Mouse (Mus musculus): ENCODE results near the gene Pde10a. TPM values are rescaled to one million over a fixed set of nuclear protein-coding genes. Genes with fewer than 3 reads are reported as not detected.

Gene Pde10a
- polyA plus RNA-seq, 1 experiment from 2014 or later = 24.5 TPM

- H3K27me3 ChIP-seq (replicated peaks; ENCODE audit: control insufficient read depth, insufficient read depth, low read length) = no peaks in the 10 kb centered on the region
- H3K4me3 ChIP-seq (replicated peaks; ENCODE audit: low read length) = no peak overlapping the region
- H3K36me3 ChIP-seq (ENCODE audit: control insufficient read depth, insufficient read depth) = no peaks in the 10 kb centered on the region
- ATAC-seq = no peak
- no peaks in the 10 kb centered on the region for H3K9me3 ChIP-seq (ENCODE audit: control insufficient read depth, low read length)
- H3K4me2 ChIP-seq (ENCODE audit: low read length) = no peak overlapping the region
- H3K4me1 ChIP-seq (replicated peaks; ENCODE audit: control insufficient read depth, insufficient read depth, low read length) = no peaks in the 10 kb centered on the region
- 94% methylated on average over 3 of the region's 3 CpGs for WGBS
- H3K9ac ChIP-seq (replicated peaks; ENCODE audit: low read depth, low read length) = no peak overlapping the region
- no peak overlapping the region for H3K27ac ChIP-seq (ENCODE audit: low read length)
These were observed 77.8 kb downstream of the Pde10a start for GRCm38 (mm10) chr17:8602976-8603375.

GRCm38 (mm10) chr17:8605921-8606320, 80.7 kb downstream of the Pde10a start:
- Histone ChIP-seq H3K4me1 (replicated peaks; ENCODE audit: control insufficient read depth, insufficient read depth, low read length) (no peaks in the 10 kb centered on the region), H3K4me3 (replicated peaks; ENCODE audit: low read length) (no peak overlapping the region), H3K27me3 (replicated peaks; ENCODE audit: control insufficient read depth, insufficient read depth, low read length) (no peaks in the 10 kb centered on the region), H3K9me3 (ENCODE audit: control insufficient read depth, low read length) (no peaks in the 10 kb centered on the region), H3K9ac (replicated peaks; ENCODE audit: low read depth, low read length) (no peak overlapping the region), H3K36me3 (ENCODE audit: control insufficient read depth, insufficient read depth) (no peaks in the 10 kb centered on the region), H3K27ac (ENCODE audit: low read length) (no peak overlapping the region), H3K4me2 (ENCODE audit: low read length) (no peak overlapping the region)
- 91% methylated on average over 5 of the region's 5 CpGs for WGBS
- no peak for ATAC-seq

DNA sequence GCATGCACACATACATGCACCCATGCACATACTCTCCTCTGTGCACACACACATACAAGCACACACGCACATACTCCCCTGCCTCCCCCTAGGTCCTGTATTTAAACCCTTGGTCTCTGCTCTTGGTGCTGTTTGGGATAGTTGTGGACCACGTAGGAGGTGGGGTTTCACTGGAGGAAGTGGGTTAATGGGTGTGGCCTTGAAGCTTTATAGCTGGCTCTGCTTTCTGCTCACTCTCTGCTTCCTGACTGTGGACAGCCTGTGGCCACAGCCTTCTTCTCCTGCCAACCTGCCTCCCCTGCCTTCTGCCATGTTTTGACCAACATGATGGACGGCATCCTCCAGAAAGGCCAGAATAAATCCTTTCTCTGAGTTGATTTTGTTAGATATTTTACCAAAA, 81.5 kb downstream of the Pde10a start:
- Histone ChIP-seq H3K4me3 (replicated peaks; ENCODE audit: low read length) (no peak overlapping the region), H3K9ac (replicated peaks; ENCODE audit: low read depth, low read length) (no peak overlapping the region), H3K9me3 (ENCODE audit: control insufficient read depth, low read length) (no peaks in the 10 kb centered on the region), H3K27ac (ENCODE audit: low read length) (no peak overlapping the region), H3K4me1 (replicated peaks; ENCODE audit: control insufficient read depth, insufficient read depth, low read length) (no peaks in the 10 kb centered on the region), H3K36me3 (ENCODE audit: control insufficient read depth, insufficient read depth) (no peaks in the 10 kb centered on the region), H3K4me2 (ENCODE audit: low read length) (no peak overlapping the region), H3K27me3 (replicated peaks; ENCODE audit: control insufficient read depth, insufficient read depth, low read length) (no peaks in the 10 kb centered on the region)
- WGBS = 89% methylated on average over 3 of the region's 3 CpGs
- ATAC-seq = no peak

DNA sequence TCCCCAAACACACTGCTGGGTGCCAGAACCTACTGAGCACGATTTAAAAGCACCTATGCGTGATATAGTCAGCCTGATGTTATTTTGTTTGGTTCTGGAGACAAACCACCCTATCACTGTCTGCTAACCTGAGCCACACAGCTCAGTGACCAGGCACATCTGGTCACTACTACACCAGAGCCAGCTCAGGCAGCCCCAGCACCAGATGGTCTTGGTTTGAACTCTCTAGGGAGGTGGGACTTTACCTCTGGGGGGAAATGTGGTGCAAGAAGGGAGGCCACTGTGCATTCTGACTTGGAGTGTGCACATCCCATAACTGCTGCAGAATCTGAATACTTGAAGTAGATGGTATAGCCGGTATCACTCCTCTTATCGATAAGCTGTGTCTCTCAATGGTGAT, 86.7 kb downstream of the Pde10a start:
- Histone ChIP-seq H3K4me2 (ENCODE audit: low read length) (no peak overlapping the region), H3K36me3 (ENCODE audit: control insufficient read depth, insufficient read depth) (no peaks in the 10 kb centered on the region), H3K27ac (ENCODE audit: low read length) (no peak overlapping the region), H3K4me1 (replicated peaks; ENCODE audit: control insufficient read depth, insufficient read depth, low read length) (no peaks in the 10 kb centered on the region; the same call in 1 of the 2 replicates), H3K27me3 (replicated peaks; ENCODE audit: control insufficient read depth, insufficient read depth, low read length) (no peaks in the 10 kb centered on the region), H3K9ac (replicated peaks; ENCODE audit: low read depth, low read length) (no peak overlapping the region), H3K9me3 (ENCODE audit: control insufficient read depth, low read length) (no peaks in the 10 kb centered on the region), H3K4me3 (replicated peaks; ENCODE audit: low read length) (no peak overlapping the region)
- no peak for ATAC-seq
- WGBS = 91% methylated on average over 4 of the region's 4 CpGs

- Histone ChIP-seq H3K27me3 (replicated peaks; ENCODE audit: control insufficient read depth, insufficient read depth, low read length) (no peaks in the 10 kb centered on the region), H3K9ac (replicated peaks; ENCODE audit: low read depth, low read length) (no peak overlapping the region), H3K4me1 (replicated peaks; ENCODE audit: control insufficient read depth, insufficient read depth, low read length) (no peaks in the 10 kb centered on the region; the same call in 1 of the 2 replicates), H3K4me3 (replicated peaks; ENCODE audit: low read length) (no peak overlapping the region), H3K4me2 (ENCODE audit: low read length) (no peak overlapping the region), H3K36me3 (ENCODE audit: control insufficient read depth, insufficient read depth) (no peaks in the 10 kb centered on the region), H3K9me3 (ENCODE audit: control insufficient read depth, low read length) (no peaks in the 10 kb centered on the region), H3K27ac (ENCODE audit: low read length) (no peak overlapping the region)
- peak; percentile 73 for ATAC-seq
- WGBS = 36% methylated on average over 7 of the region's 7 CpGs
These were observed 88.8 kb downstream of the Pde10a start for GRCm38 (mm10) chr17:8613882-8614551.

- Histone ChIP-seq H3K9ac (replicated peaks; ENCODE audit: low read depth, low read length) (no peak overlapping the region), H3K27me3 (replicated peaks; ENCODE audit: control insufficient read depth, insufficient read depth, low read length) (no peaks in the 10 kb centered on the region), H3K4me2 (ENCODE audit: low read length) (no peak overlapping the region), H3K36me3 (ENCODE audit: control insufficient read depth, insufficient read depth) (no peaks in the 10 kb centered on the region), H3K9me3 (ENCODE audit: control insufficient read depth, low read length) (no peaks in the 10 kb centered on the region), H3K27ac (ENCODE audit: low read length) (no peak overlapping the region), H3K4me1 (replicated peaks; ENCODE audit: control insufficient read depth, insufficient read depth, low read length) (peaks cover 6% of the 10 kb centered on the region; the same call in 1 of the 2 replicates), H3K4me3 (replicated peaks; ENCODE audit: low read length) (no peak overlapping the region)
- WGBS = 43% methylated on average over 5 of the region's 5 CpGs
- ATAC-seq = no peak
These were observed 95.2 kb downstream of the Pde10a start for GRCm38 (mm10) chr17:8620346-8620745.

DNA sequence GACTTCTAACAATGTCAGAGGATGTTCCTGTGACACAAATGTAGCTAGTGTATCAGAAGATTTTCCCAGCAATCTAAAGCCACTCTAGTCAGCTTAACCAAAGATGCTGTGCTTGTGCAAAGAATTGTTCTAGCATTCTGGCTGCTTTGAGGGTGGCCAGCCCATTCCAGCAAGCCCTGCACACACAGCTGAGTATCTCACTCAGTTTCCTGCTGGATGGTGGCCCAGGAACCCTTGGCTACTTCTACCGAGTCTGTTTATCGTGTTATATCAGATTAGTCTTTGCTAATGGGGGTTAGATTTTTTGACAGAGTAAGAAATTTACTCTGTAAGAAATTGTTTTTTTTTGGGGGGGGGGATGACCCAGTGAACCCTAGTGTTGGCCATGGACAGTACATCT, 95.9 kb downstream of the Pde10a start:
- no peak for ATAC-seq
- no peaks in the 10 kb centered on the region for H3K36me3 ChIP-seq (ENCODE audit: control insufficient read depth, insufficient read depth)
- H3K4me3 ChIP-seq (replicated peaks; ENCODE audit: low read length) = no peak overlapping the region
- H3K27ac ChIP-seq (ENCODE audit: low read length) = no peak overlapping the region
- no peak overlapping the region for H3K4me2 ChIP-seq (ENCODE audit: low read length)
- no peaks in the 10 kb centered on the region for H3K27me3 ChIP-seq (replicated peaks; ENCODE audit: control insufficient read depth, insufficient read depth, low read length)
- H3K4me1 ChIP-seq (replicated peaks; ENCODE audit: control insufficient read depth, insufficient read depth, low read length) = peaks cover 6% of the 10 kb centered on the region; the same call in 1 of the 2 replicates
- H3K9me3 ChIP-seq (ENCODE audit: control insufficient read depth, low read length) = no peaks in the 10 kb centered on the region
- no peak overlapping the region for H3K9ac ChIP-seq (replicated peaks; ENCODE audit: low read depth, low read length)
- WGBS = 43% methylated on average over 2 of the region's 2 CpGs

GRCm38 (mm10) chr17:8621906-8622305, 96.7 kb downstream of the Pde10a start:
- H3K4me3 ChIP-seq (replicated peaks; ENCODE audit: low read length) = no peak overlapping the region
- no peaks in the 10 kb centered on the region for H3K27me3 ChIP-seq (replicated peaks; ENCODE audit: control insufficient read depth, insufficient read depth, low read length)
- peaks cover 8% of the 10 kb centered on the region; the same call in 1 of the 2 replicates for H3K4me1 ChIP-seq (replicated peaks; ENCODE audit: control insufficient read depth, insufficient read depth, low read length)
- WGBS = 60% methylated on average over 6 of the region's 6 CpGs
- no peak overlapping the region for H3K9ac ChIP-seq (replicated peaks; ENCODE audit: low read depth, low read length)
- no peaks in the 10 kb centered on the region for H3K9me3 ChIP-seq (ENCODE audit: control insufficient read depth, low read length)
- H3K4me2 ChIP-seq (ENCODE audit: low read length) = no peak overlapping the region
- ATAC-seq = no peak
- no peaks in the 10 kb centered on the region for H3K36me3 ChIP-seq (ENCODE audit: control insufficient read depth, insufficient read depth)
- H3K27ac ChIP-seq (ENCODE audit: low read length) = no peak overlapping the region

DNA sequence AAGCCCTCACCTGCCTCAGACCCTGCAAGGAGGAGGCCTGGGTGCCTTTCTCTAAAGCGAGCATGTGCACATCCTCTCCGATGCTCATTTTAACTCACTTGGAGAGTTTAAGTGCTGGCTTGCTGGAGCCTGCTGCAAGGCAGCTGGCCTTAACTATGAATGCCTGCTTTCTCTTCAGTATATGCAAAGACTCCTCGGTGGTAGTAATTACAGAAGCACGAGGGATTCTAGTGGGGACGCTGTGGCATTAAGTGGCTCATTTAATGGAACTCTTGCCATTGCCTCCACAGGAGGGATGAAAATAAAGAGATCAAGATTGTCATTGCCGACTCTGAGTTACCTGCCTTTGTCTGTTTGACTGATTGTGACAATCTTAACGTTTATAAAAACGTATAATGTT, 101.2 kb downstream of the Pde10a start:
- Histone ChIP-seq H3K4me2 (ENCODE audit: low read length) (no peak overlapping the region), H3K36me3 (ENCODE audit: control insufficient read depth, insufficient read depth) (no peaks in the 10 kb centered on the region), H3K9ac (replicated peaks; ENCODE audit: low read depth, low read length) (no peak overlapping the region), H3K9me3 (ENCODE audit: control insufficient read depth, low read length) (no peaks in the 10 kb centered on the region), H3K4me3 (replicated peaks; ENCODE audit: low read length) (no peak overlapping the region), H3K27ac (ENCODE audit: low read length) (no peak overlapping the region), H3K27me3 (replicated peaks; ENCODE audit: control insufficient read depth, insufficient read depth, low read length) (no peaks in the 10 kb centered on the region), H3K4me1 (replicated peaks; ENCODE audit: control insufficient read depth, insufficient read depth, low read length) (peaks cover 2% of the 10 kb centered on the region; the same call in 1 of the 2 replicates)
- WGBS = 29% methylated on average over 8 of the region's 8 CpGs
- ATAC-seq = no peak

GRCm38 (mm10) chr17:8631701-8632100, 106.5 kb downstream of the Pde10a start:
- no peaks in the 10 kb centered on the region for H3K4me1 ChIP-seq (replicated peaks; ENCODE audit: control insufficient read depth, insufficient read depth, low read length)
- no peaks in the 10 kb centered on the region for H3K9me3 ChIP-seq (ENCODE audit: control insufficient read depth, low read length)
- no peak overlapping the region for H3K9ac ChIP-seq (replicated peaks; ENCODE audit: low read depth, low read length)
- no peaks in the 10 kb centered on the region for H3K27me3 ChIP-seq (replicated peaks; ENCODE audit: control insufficient read depth, insufficient read depth, low read length)
- no peak overlapping the region for H3K4me2 ChIP-seq (ENCODE audit: low read length)
- H3K4me3 ChIP-seq (replicated peaks; ENCODE audit: low read length) = no peak overlapping the region
- WGBS = 62% methylated on average over 1 of the region's 1 CpGs
- ATAC-seq = no peak
- H3K27ac ChIP-seq (ENCODE audit: low read length) = no peak overlapping the region
- H3K36me3 ChIP-seq (ENCODE audit: control insufficient read depth, insufficient read depth) = no peaks in the 10 kb centered on the region
